Mouse (Mus musculus): ENCODE results near the gene Olfr434. TPM values are rescaled to one million over a fixed set of nuclear protein-coding genes. Genes with fewer than 3 reads are reported as not detected.
A peak's percentile ranks its signal among the peaks of the same experiment; 100 is the strongest.
"Not testable (repeated sequence)": the region's sequence is repeated elsewhere in the genome, so short reads cannot be mapped to it uniquely, and the experiment has no call there.

Gene Olfr434
- polyA plus RNA-seq, 1 experiment, result not detected

- H3K36me3 ChIP-seq (ENCODE audit: control insufficient read depth, insufficient read depth, low read length, poor library complexity, severe bottlenecking), result no peaks in the 10 kb centered on the region
- no peak within 1 kb of the TSS for H3K4me3 ChIP-seq (ENCODE audit: low read depth, low read length)
- no peak within 1 kb of the TSS for H3K9ac ChIP-seq (ENCODE audit: low read depth, poor library complexity, severe bottlenecking)
- H3K9me3 ChIP-seq (replicated peaks; ENCODE audit: control insufficient read depth, insufficient read depth, low read length, poor library complexity, severe bottlenecking), result no peaks in the 10 kb centered on the region
- no peak within 1 kb of the TSS for H3K27ac ChIP-seq (ENCODE audit: insufficient read depth, low read length)
- no peak for TF ChIP-seq POLR2A (IDR thresholded peaks at IDR 0.05; ENCODE audit: insufficient read depth, low read length)
- TF ChIP-seq CTCF (IDR thresholded peaks at IDR 0.05; ENCODE audit: low read depth, low read length), result no peak
- TF ChIP-seq EP300 (IDR thresholded peaks at IDR 0.05; ENCODE audit: insufficient read depth, low read depth, low read length), result no peak
- no peaks in the 10 kb centered on the region for H3K4me1 ChIP-seq (ENCODE audit: control insufficient read depth, insufficient read depth, low read length)
- no peaks in the 10 kb centered on the region for H3K27me3 ChIP-seq (ENCODE audit: control insufficient read depth, insufficient read depth, low read length, poor library complexity, severe bottlenecking)
Observed at GRCm38 (mm10) chr6:43196781-43197180, 16.0 kb upstream of the Olfr434 start, which contains the start of gene Olfr435. TSS of gene Olfr435 (plus strand) at chr6:43197146.

GRCm38 (mm10) chr6:43198094-43198493 lies 14.7 kb upstream of the Olfr434 start:
- no peaks in the 10 kb centered on the region for H3K4me1 ChIP-seq (ENCODE audit: control insufficient read depth, insufficient read depth, low read length)
- no peaks in the 10 kb centered on the region for H3K36me3 ChIP-seq (ENCODE audit: control insufficient read depth, insufficient read depth, low read length, poor library complexity, severe bottlenecking)
- TF ChIP-seq EP300 (IDR thresholded peaks at IDR 0.05; ENCODE audit: insufficient read depth, low read depth, low read length), result no peak
- H3K4me3 ChIP-seq (ENCODE audit: low read depth, low read length), result no peak overlapping the region
- no peak overlapping the region for H3K9ac ChIP-seq (ENCODE audit: low read depth, poor library complexity, severe bottlenecking)
- no peak overlapping the region for H3K27ac ChIP-seq (ENCODE audit: insufficient read depth, low read length)
- no peaks in the 10 kb centered on the region for H3K27me3 ChIP-seq (ENCODE audit: control insufficient read depth, insufficient read depth, low read length, poor library complexity, severe bottlenecking)
- no peaks in the 10 kb centered on the region for H3K9me3 ChIP-seq (replicated peaks; ENCODE audit: control insufficient read depth, insufficient read depth, low read length, poor library complexity, severe bottlenecking)

- H3K4me3 ChIP-seq (ENCODE audit: low read depth, low read length), result no peak overlapping the region
- H3K4me1 ChIP-seq (ENCODE audit: control insufficient read depth, insufficient read depth, low read length), result no peaks in the 10 kb centered on the region
- no peak for TF ChIP-seq POLR2A (IDR thresholded peaks at IDR 0.05; ENCODE audit: insufficient read depth, low read length)
- H3K9ac ChIP-seq (ENCODE audit: low read depth, poor library complexity, severe bottlenecking), result no peak overlapping the region
- H3K36me3 ChIP-seq (ENCODE audit: control insufficient read depth, insufficient read depth, low read length, poor library complexity, severe bottlenecking), result no peaks in the 10 kb centered on the region
- H3K9me3 ChIP-seq (replicated peaks; ENCODE audit: control insufficient read depth, insufficient read depth, low read length, poor library complexity, severe bottlenecking), result no peaks in the 10 kb centered on the region
- H3K27ac ChIP-seq (ENCODE audit: insufficient read depth, low read length), result no peak overlapping the region
- H3K27me3 ChIP-seq (ENCODE audit: control insufficient read depth, insufficient read depth, low read length, poor library complexity, severe bottlenecking), result no peaks in the 10 kb centered on the region
Observed at GRCm38 (mm10) chr6:43202786-43203185, 10.0 kb upstream of the Olfr434 start.

- Histone ChIP-seq H3K4me3 (ENCODE audit: low read depth, low read length) (no peak overlapping the region), H3K36me3 (ENCODE audit: control insufficient read depth, insufficient read depth, low read length, poor library complexity, severe bottlenecking) (no peaks in the 10 kb centered on the region), H3K9me3 (replicated peaks; ENCODE audit: control insufficient read depth, insufficient read depth, low read length, poor library complexity, severe bottlenecking) (no peaks in the 10 kb centered on the region), H3K27me3 (ENCODE audit: control insufficient read depth, insufficient read depth, low read length, poor library complexity, severe bottlenecking) (no peaks in the 10 kb centered on the region), H3K4me1 (ENCODE audit: control insufficient read depth, insufficient read depth, low read length) (no peaks in the 10 kb centered on the region), H3K9ac (ENCODE audit: low read depth, poor library complexity, severe bottlenecking) (no peak overlapping the region), H3K27ac (ENCODE audit: insufficient read depth, low read length) (no peak overlapping the region)
- TF ChIP-seq POLR2A (IDR thresholded peaks at IDR 0.05; ENCODE audit: insufficient read depth, low read length) (no peak), CTCF (IDR thresholded peaks at IDR 0.05; ENCODE audit: low read depth, low read length) (no peak), EP300 (IDR thresholded peaks at IDR 0.05; ENCODE audit: insufficient read depth, low read depth, low read length) (no peak)
Observed at GRCm38 (mm10) chr6:43205355-43205754, 7.5 kb upstream of the Olfr434 start.

DNA sequence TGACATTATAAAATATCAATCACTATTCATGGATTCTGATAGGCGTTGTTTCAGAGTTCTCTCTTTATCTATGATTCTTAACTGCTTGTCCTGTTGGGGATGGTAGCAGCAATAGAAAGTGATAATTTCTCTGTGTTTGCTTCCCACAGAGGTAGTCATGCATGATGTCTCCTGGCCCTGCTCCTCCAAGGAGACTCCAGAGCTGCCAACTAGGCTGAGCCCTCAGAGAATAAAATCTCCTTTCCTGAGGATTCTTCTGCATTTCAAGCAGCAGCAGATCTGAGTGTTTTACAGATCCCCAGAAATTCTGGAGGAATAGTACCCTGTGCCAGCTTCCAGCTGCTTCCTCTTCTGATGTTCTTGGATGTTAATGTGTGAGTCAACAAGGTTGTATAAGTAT lies 18.4 kb downstream of the Olfr434 start, which contains the start of gene Olfr47:
Gene Olfr47 (plus strand): TSS at position 275 of the 400 bp plus-strand sequence.
- not testable (repeated sequence) for H3K27me3 ChIP-seq (ENCODE audit: control insufficient read depth, insufficient read depth, low read length, poor library complexity, severe bottlenecking); H3K36me3 ChIP-seq (ENCODE audit: control insufficient read depth, insufficient read depth, low read length, poor library complexity, severe bottlenecking); H3K27ac ChIP-seq (ENCODE audit: insufficient read depth, low read length); H3K4me1 ChIP-seq (ENCODE audit: control insufficient read depth, insufficient read depth, low read length); H3K9ac ChIP-seq (ENCODE audit: low read depth, poor library complexity, severe bottlenecking); H3K9me3 ChIP-seq (replicated peaks; ENCODE audit: control insufficient read depth, insufficient read depth, low read length, poor library complexity, severe bottlenecking); H3K4me3 ChIP-seq (ENCODE audit: low read depth, low read length)

- Histone ChIP-seq H3K4me1 (ENCODE audit: control insufficient read depth, insufficient read depth, low read length) (no peaks in the 10 kb centered on the region), H3K9me3 (replicated peaks; ENCODE audit: control insufficient read depth, insufficient read depth, low read length, poor library complexity, severe bottlenecking) (no peaks in the 10 kb centered on the region), H3K27me3 (ENCODE audit: control insufficient read depth, insufficient read depth, low read length, poor library complexity, severe bottlenecking) (no peaks in the 10 kb centered on the region), H3K27ac (ENCODE audit: insufficient read depth, low read length) (no peak overlapping the region), H3K9ac (ENCODE audit: low read depth, poor library complexity, severe bottlenecking) (no peak overlapping the region), H3K4me3 (ENCODE audit: low read depth, low read length) (no peak overlapping the region), H3K36me3 (ENCODE audit: control insufficient read depth, insufficient read depth, low read length, poor library complexity, severe bottlenecking) (no peaks in the 10 kb centered on the region)
- TF ChIP-seq CTCF (IDR thresholded peaks at IDR 0.05; ENCODE audit: low read depth, low read length) (peak; percentile 16), EP300 (IDR thresholded peaks at IDR 0.05; ENCODE audit: insufficient read depth, low read depth, low read length) (no peak), POLR2A (IDR thresholded peaks at IDR 0.05; ENCODE audit: insufficient read depth, low read length) (no peak)
Observed at GRCm38 (mm10) chr6:43242061-43242460, 29.2 kb downstream of the Olfr434 start.
